Mouse (Mus musculus) cerebellum, postnatal 14 days (tissue): Measurements from ENCODE around the gene Zfp335.

Experiments used
- DNase-seq, 2 experiments: peaks; one replicate each; pipeline ENCODE4 v3.0.0; 2021; ENCODE audit warnings: mixed read lengths in 2 of 2

Gene Zfp335

GRCm38 (mm10) chr2:164924100-164924857 is 12.7 kb upstream of the Zfp335 start:
- DNase-seq, result peak; percentile 95

- DNase-seq, result no peak
Measured at GRCm38 (mm10) chr2:164923291-164923690, 11.7 kb upstream of the Zfp335 start.

- DNase-seq, result no peak
Measured at GRCm38 (mm10) chr2:164921984-164922383, 10.4 kb upstream of the Zfp335 start.

GRCm38 (mm10) chr2:164918325-164918724 is 6.8 kb upstream of the Zfp335 start:
- DNase-seq, result peak in 1 of 2 experiments; percentile 60

- no peak for DNase-seq
Measured at GRCm38 (mm10) chr2:164917371-164917770, 5.8 kb upstream of the Zfp335 start.

- DNase-seq, result no peak
Measured at GRCm38 (mm10) chr2:164916820-164917219, 5.3 kb upstream of the Zfp335 start.

GRCm38 (mm10) chr2:164913428-164913786 is 1.9 kb upstream of the Zfp335 start:
- no peak for DNase-seq

- DNase-seq, result no peak
Measured at GRCm38 (mm10) chr2:164912749-164913427, 1.3 kb upstream of the Zfp335 start.

GRCm38 (mm10) chr2:164912151-164912550 is 594 bp upstream of the Zfp335 start:
- no peak for DNase-seq

- no peak for DNase-seq
Measured at GRCm38 (mm10) chr2:164910360-164911061, 1.0 kb downstream of the Zfp335 start.

GRCm38 (mm10) chr2:164909542-164909941 is 2.0 kb downstream of the Zfp335 start:
- DNase-seq, result peak in 1 of 2 experiments; percentile 55

- no peak for DNase-seq
Measured at GRCm38 (mm10) chr2:164909100-164909499, 2.5 kb downstream of the Zfp335 start.

- no peak for DNase-seq
Measured at GRCm38 (mm10) chr2:164908011-164908410, 3.5 kb downstream of the Zfp335 start.

GRCm38 (mm10) chr2:164907511-164907910 is 4.0 kb downstream of the Zfp335 start:
- no peak for DNase-seq

GRCm38 (mm10) chr2:164906071-164906470 is 5.5 kb downstream of the Zfp335 start:
- no peak for DNase-seq

GRCm38 (mm10) chr2:164903496-164903895 is 8.1 kb downstream of the Zfp335 start:
- no peak for DNase-seq

GRCm38 (mm10) chr2:164901380-164901779 is 10.2 kb downstream of the Zfp335 start:
- no peak for DNase-seq

GRCm38 (mm10) chr2:164899723-164900459 is 11.7 kb downstream of the Zfp335 start:
- no peak for DNase-seq

GRCm38 (mm10) chr2:164899034-164899433 is 12.5 kb downstream of the Zfp335 start:
- peak in 1 of 2 experiments; percentile 10 for DNase-seq

GRCm38 (mm10) chr2:164898008-164898407 is 13.5 kb downstream of the Zfp335 start:
- DNase-seq, result peak in 1 of 2 experiments; percentile 59

- peak; percentile 51 to 66 for DNase-seq
Measured at GRCm38 (mm10) chr2:164895885-164896284, 15.7 kb downstream of the Zfp335 start.

- peak in 1 of 2 experiments; percentile 24 for DNase-seq
Measured at GRCm38 (mm10) chr2:164894644-164895043, 16.9 kb downstream of the Zfp335 start.

GRCm38 (mm10) chr2:164894048-164894447 is 17.5 kb downstream of the Zfp335 start:
- DNase-seq, result peak in 1 of 2 experiments; percentile 52
